Mouse (Mus musculus) erythroblast, embryonic 14.5 days (primary cell): ENCODE measurements around the gene Skil.

ENCODE experiments used
- GATA1 ChIP-seq: IDR thresholded peaks from 2 replicates; pipeline ENCODE4 v1.6.1; 2012; ENCODE audit warnings: low read length, inconsistent platforms, mixed read lengths
- TAL1 ChIP-seq: IDR thresholded peaks from 3 replicates; pipeline ENCODE4 v1.6.1; 2012; ENCODE audit warnings: low read length, inconsistent platforms, mixed read lengths

GRCm38 (mm10) chr3:31095179-31095490, 277 bp downstream of the Skil start:
- TF ChIP-seq TAL1 (no peak), GATA1 (no peak)
